Mouse (Mus musculus) midbrain, embryonic 14.5 days (tissue): ENCODE measurements around the gene Gm10577. TPM values are rescaled to one million over a fixed set of nuclear protein-coding genes. Genes with fewer than 3 reads are reported as not detected.

ENCODE experiments used
- ATAC-seq: fragments of 200-750 bp; cut with Nextera tagmentation; 2 replicates; pipeline ENCODE4 v1.8.0; 2017; ENCODE audit warnings: moderate number of reproducible peaks, moderate library complexity; ENCODE audit not compliant: low FRiP score, low TSS enrichment
- DNase-seq: peaks from one replicate; pipeline ENCODE4 v3.0.0-alpha.2; 2015
- H3K27ac ChIP-seq: fragments of 300-500 bp; sonication (generic); replicated peaks from 2 replicates; pipeline ENCODE4 v1.5.1; 2014; ENCODE audit warnings: mild to moderate bottlenecking, low read depth, low read length, moderate library complexity
- H3K27me3 ChIP-seq: fragments of 300-500 bp; sonication (generic); 2 replicates; pipeline ENCODE4 v1.6.1; 2014; ENCODE audit warnings: low read length, control low read depth, mixed read lengths; ENCODE audit not compliant: control insufficient read depth, insufficient read depth
- H3K36me3 ChIP-seq: fragments of 300-500 bp; sonication (generic); 2 replicates; pipeline ENCODE4 v1.6.1; 2014; ENCODE audit warnings: low read length, control low read depth; ENCODE audit not compliant: control insufficient read depth, insufficient read depth
- H3K4me1 ChIP-seq: fragments of 300-500 bp; sonication (generic); 2 replicates; pipeline ENCODE4 v1.6.1; 2014; ENCODE audit warnings: mild to moderate bottlenecking, antibody characterized with exemption, low read length, control low read depth; ENCODE audit not compliant: control insufficient read depth, insufficient read depth
- H3K4me2 ChIP-seq: fragments of 300-500 bp; sonication (generic); 2 replicates; pipeline ENCODE4 v1.6.1; 2014; ENCODE audit warnings: mild to moderate bottlenecking, low read length, moderate library complexity
- H3K4me3 ChIP-seq: fragments of 300-500 bp; sonication (generic); replicated peaks from 2 replicates; pipeline ENCODE4 v1.5.1; 2014; ENCODE audit warnings: low read depth, low read length
- H3K9ac ChIP-seq: fragments of 300-500 bp; sonication (generic); replicated peaks from 2 replicates; pipeline ENCODE4 v1.6.1; 2014; ENCODE audit warnings: mild to moderate bottlenecking, low read length, moderate library complexity
- H3K9me3 ChIP-seq: fragments of 300-500 bp; sonication (generic); 2 replicates; pipeline ENCODE4 v1.6.1; 2016; ENCODE audit warnings: low read length, control low read depth, mixed read lengths; ENCODE audit not compliant: control insufficient read depth
- WGBS: fragments of 180-500 bp; shearing (Covaris S2); extraction: QIAGEN DNeasy Blood & Tissue Kit; methylation state at CpG from one replicate; pipeline ENCODE4 v1.1.7; 2014; 5-methylcytosine and 5-hydroxymethylcytosine counted together
- polyA plus RNA-seq: library from polyadenylated mRNA; unstranded; fragments of >200 nt; fragmentation: Nextera tagmentation; extraction: Ambion mirVana; gene quantifications from 2 replicates; pipeline ENCODE4 v1.2.1, GENCODE M21; 2014

The Gm10577 gene
- polyA plus RNA-seq = not detected in 2 replicates

DNA sequence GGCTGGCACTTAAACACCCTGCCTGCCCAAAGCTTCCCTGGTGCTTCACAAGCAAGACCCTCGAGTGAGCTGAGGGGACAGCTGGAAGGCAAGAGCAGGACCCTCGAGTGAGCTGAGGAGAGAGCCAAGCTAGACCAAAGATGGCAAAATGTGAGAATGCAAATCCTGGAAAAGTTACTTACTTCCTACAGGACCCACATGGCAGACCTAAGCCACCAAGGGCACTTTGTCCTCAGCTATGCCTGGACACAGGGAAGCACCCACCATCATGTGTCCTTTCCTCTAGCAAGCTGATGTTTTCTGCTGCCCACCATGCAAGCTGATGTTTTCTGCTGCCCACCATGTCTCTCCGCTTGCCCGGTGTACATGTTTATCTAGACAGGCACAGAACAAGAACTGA, at the start of gene Gm10577:
Gene Gm10577, minus strand, starts transcription at position 101 of the 400 bp plus-strand sequence.
- Histone ChIP-seq H3K36me3 (no peaks in the 10 kb centered on the region), H3K4me2 (no peak within 1 kb of the TSS), H3K27ac (no peak within 1 kb of the TSS), H3K27me3 (no peaks in the 10 kb centered on the region), H3K9ac (no peak within 1 kb of the TSS), H3K4me1 (no peaks in the 10 kb centered on the region), H3K4me3 (no peak within 1 kb of the TSS), H3K9me3 (peaks cover 7% of the 10 kb centered on the region; the same call in 1 of the 2 replicates)
- WGBS = 80% methylated on average over 4 of the region's 4 CpGs
- ATAC-seq = no peak
- no peak for DNase-seq

DNA sequence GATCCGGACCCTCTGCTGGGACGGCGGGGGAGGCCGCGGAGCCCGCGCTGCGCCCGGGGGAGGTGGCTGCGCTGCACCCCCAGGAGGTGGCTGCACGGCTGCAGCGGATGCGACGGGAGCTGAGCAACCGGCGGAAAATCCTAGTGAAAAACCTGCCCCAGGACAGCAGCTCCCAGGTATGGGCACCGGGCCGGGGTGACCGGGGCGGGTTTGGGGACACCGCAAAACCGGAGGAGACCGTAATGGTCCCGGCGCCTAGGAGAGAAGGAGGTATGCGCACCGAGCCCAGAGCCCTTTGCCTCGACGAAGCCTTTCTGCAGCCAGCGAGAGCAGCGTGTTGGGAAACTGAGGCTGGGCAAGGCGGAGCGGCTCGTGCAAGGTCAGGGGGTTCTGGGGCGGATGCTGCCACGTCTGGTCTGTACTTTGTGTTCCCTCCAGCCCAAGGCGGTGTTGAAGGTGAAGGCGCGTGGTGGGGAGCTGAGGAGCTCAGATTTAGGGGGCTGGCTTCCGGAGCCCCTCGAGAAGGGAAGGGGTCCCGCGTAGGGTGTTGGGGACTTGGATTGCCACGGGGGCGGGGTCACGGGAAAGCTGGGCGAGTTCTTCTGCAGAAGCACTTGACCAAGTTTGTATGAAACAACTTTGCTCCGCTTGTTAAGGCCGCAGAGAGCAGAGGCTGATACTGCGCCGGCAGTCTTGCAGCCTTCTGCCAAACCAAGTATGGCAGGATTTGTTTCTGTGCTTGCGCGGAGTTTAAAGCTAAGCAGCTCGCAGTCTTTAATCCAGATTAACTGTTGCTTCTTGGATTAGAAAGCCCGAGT, 48.9 kb upstream of the Gm10577 start:
- H3K4me1 ChIP-seq = 0 out of 2 replicates have a peak, but pooled peaks cover 5% of the 10 kb centered on the region
- peak; percentile 62 for ATAC-seq
- DNase-seq = peak; percentile 68
- H3K9me3 ChIP-seq = no peaks in the 10 kb centered on the region
- no peaks in the 10 kb centered on the region for H3K36me3 ChIP-seq
- H3K27ac ChIP-seq = no peak overlapping the region; the same call in 1 of the 2 replicates
- peak overlapping the region; percentile 74 for H3K4me3 ChIP-seq
- no peaks in the 10 kb centered on the region for H3K27me3 ChIP-seq
- peak overlapping the region; percentile 91 for H3K4me2 ChIP-seq
- WGBS = under 1% methylated on average over 55 of the region's 55 CpGs
- H3K9ac ChIP-seq = peak overlapping the region; percentile 80

DNA sequence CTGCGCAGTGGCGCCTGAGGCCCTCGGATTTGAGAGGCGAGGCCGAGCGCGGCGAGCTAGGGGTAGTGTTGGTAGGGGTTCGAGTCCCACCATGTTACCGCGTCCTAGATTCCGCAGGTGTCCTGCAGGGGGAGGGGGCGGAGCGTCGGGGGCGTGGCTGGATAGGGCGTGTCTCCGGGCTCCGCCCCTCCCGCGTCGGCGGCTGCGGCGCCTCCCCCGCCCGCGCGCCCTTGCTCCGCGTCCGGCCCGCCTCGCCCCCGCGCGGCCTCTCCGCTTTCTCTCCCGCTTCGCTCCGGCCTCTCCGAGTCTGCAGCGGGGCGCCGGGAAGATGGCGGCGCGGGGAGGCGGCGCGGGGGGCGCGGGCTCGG, 48.3 kb upstream of the Gm10577 start, which contains the start of gene Raver2:
Gene Raver2, plus strand, starts transcription at position 198 of the 368 bp plus-strand sequence.
- peak within 1 kb of the TSS; percentile 91 for H3K4me2 ChIP-seq
- H3K4me1 ChIP-seq = 0 out of 2 replicates have a peak, but pooled peaks cover 5% of the 10 kb centered on the region
- no peaks in the 10 kb centered on the region for H3K36me3 ChIP-seq
- DNase-seq = peak; percentile 81
- peak; percentile 80 for ATAC-seq
- no peaks in the 10 kb centered on the region for H3K27me3 ChIP-seq
- H3K9me3 ChIP-seq = no peaks in the 10 kb centered on the region
- H3K27ac ChIP-seq = no peak within 1 kb of the TSS; the same call in 1 of the 2 replicates
- H3K4me3 ChIP-seq = peak within 1 kb of the TSS; percentile 74
- WGBS = 1% methylated on average over 51 of the region's 54 CpGs
- peak within 1 kb of the TSS; percentile 80 for H3K9ac ChIP-seq

DNA sequence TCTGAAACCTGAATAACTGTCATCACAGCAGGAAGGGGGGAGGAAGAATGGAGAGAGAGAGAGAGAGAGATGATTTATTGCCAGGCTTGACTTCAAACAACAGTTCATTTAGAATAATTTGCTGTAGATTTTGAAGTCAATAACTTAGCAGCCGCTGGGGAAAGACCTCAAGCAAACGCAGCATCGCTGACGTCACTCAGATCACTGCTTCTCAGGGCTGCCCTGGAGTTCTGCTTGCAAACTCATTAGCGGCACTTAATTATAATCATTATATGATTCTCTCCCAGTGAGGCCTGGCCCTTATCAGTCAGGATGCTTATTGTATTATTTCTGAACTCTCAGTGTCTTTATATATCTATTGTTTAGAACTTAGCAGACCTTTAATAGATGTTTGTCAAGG, 45.9 kb upstream of the Gm10577 start:
- Histone ChIP-seq H3K9ac (no peak overlapping the region), H3K27me3 (no peaks in the 10 kb centered on the region), H3K36me3 (no peaks in the 10 kb centered on the region), H3K27ac (no peak overlapping the region), H3K4me3 (no peak overlapping the region), H3K4me2 (no peak overlapping the region), H3K4me1 (0 out of 2 replicates have a peak, but pooled peaks cover 5% of the 10 kb centered on the region), H3K9me3 (no peaks in the 10 kb centered on the region)
- DNase-seq (peak; percentile 40), ATAC-seq (no peak)
- WGBS = 73% methylated on average over 5 of the region's 5 CpGs

DNA sequence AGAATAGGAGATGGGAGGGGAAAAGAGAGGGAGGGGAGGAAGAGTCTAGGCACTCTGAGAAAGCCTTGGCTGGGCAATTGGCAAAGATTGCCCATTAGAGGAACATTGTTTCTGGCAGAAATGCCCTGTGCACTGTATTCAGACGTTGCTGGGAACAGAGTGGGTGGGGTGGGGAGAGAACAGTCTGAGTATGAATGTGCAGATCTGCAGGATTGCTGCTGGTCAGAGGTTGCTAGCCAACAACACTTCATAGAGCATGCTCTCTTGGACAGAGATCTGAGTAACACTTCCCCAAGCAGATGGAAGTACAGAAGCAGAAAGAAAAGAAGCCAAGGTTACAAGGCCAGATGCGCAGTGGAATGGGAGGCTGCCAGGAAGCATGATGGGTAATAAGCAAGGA, 41.6 kb upstream of the Gm10577 start:
- no peak overlapping the region for H3K9ac ChIP-seq
- ATAC-seq (no peak), DNase-seq (no peak)
- WGBS = 76% methylated on average over 2 of the region's 2 CpGs
- H3K27me3 ChIP-seq = no peaks in the 10 kb centered on the region
- no peaks in the 10 kb centered on the region for H3K36me3 ChIP-seq
- no peaks in the 10 kb centered on the region for H3K4me1 ChIP-seq
- H3K9me3 ChIP-seq = no peaks in the 10 kb centered on the region
- H3K4me2 ChIP-seq = no peak overlapping the region
- no peak overlapping the region for H3K4me3 ChIP-seq
- H3K27ac ChIP-seq = no peak overlapping the region

DNA sequence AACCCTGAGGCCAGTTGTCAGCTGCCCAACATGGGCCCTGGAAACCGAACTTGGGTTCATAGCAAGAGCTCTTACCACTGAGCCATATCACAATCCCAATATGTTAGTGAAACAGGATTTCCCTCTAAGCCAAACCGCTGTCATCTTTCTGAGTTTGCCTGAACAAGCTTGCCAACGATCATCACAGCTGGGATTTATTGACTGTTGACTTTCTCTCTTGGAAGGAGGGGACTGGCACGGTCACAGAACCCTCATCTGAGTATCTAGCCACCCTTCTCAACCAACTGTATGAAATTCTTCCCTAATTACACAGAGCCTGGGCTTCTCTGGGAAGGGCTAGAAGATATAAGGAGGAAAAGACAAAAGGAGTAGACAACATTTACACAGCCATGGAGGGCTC, 26.1 kb upstream of the Gm10577 start:
- H3K4me1 ChIP-seq = no peaks in the 10 kb centered on the region
- ATAC-seq (no peak), DNase-seq (no peak)
- WGBS = 85% methylated on average over 4 of the region's 4 CpGs
- H3K4me3 ChIP-seq = no peak overlapping the region
- no peaks in the 10 kb centered on the region for H3K27me3 ChIP-seq
- H3K36me3 ChIP-seq = no peaks in the 10 kb centered on the region
- no peaks in the 10 kb centered on the region for H3K9me3 ChIP-seq
- no peak overlapping the region for H3K4me2 ChIP-seq
- no peak overlapping the region for H3K9ac ChIP-seq
- no peak overlapping the region for H3K27ac ChIP-seq

DNA sequence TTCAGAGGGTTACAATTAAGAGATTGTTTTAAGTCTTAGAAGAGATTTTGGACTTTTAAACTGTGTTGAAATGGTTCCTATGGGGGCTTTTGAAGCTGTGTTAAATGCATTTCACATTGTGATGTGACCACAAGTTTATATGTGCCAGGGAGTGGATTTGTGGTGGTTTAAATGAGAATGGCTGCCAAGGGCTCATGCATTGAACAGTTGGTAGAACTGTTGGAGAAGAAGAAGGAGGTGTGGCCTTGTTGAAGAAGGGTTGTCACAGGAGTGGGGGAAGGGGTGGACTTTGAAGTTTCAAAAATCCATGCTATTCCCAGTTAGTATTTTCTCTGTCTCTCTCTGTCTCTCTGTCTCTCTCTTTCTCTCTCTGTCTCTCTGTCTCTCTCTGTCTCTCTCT, 23.7 kb upstream of the Gm10577 start:
- Histone ChIP-seq H3K9ac (no peak overlapping the region), H3K4me3 (no peak overlapping the region), H3K4me1 (no peaks in the 10 kb centered on the region), H3K27ac (no peak overlapping the region), H3K4me2 (no peak overlapping the region), H3K9me3 (no peaks in the 10 kb centered on the region), H3K27me3 (no peaks in the 10 kb centered on the region), H3K36me3 (no peaks in the 10 kb centered on the region)
- DNase-seq (no peak), ATAC-seq (no peak)

DNA sequence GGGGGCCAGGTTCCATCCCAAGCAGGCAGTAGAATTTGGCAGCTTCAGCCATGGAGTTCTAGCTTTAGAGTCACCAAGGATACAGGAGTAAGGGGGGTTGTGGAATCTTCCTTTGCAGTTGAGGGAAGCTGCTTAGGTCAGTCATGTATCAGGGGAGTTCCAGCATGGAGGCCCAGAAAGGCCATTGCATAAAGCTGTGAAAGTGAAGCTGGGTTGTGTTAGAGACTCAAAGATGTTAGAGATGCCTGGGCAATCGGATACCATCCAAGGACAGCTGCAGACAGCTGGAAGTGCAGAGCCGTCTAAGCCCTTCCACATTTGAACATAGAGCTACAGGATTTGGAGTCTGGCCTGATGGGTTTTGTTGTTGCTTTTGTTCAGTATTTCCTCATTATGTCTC, 23.2 kb upstream of the Gm10577 start:
- no peaks in the 10 kb centered on the region for H3K9me3 ChIP-seq
- WGBS = 93% methylated on average over 2 of the region's 2 CpGs
- H3K9ac ChIP-seq = no peak overlapping the region
- no peaks in the 10 kb centered on the region for H3K36me3 ChIP-seq
- H3K27me3 ChIP-seq = no peaks in the 10 kb centered on the region
- ATAC-seq (no peak), DNase-seq (no peak)
- no peaks in the 10 kb centered on the region for H3K4me1 ChIP-seq
- H3K4me2 ChIP-seq = no peak overlapping the region
- no peak overlapping the region for H3K27ac ChIP-seq
- no peak overlapping the region for H3K4me3 ChIP-seq

DNA sequence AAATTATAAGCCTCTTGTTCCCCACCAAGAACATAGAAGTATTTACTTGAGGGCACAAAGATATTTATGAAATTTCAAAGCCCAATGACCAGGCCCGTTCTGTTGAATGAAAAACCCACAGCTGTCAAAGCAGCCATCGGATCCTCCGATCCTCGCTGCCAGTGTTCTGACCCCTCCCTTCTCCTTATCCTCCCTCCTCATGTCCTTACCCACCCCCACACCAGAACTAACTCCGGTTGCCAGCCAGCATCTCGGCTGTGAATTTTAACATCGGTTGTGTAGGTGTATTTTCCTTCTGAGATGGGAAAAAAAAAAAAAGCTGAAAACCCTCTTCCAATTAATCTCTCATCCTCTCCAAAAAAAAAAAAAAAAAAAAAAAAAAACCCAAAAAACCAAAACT, 16.7 kb upstream of the Gm10577 start:
- no peaks in the 10 kb centered on the region for H3K4me1 ChIP-seq
- H3K9me3 ChIP-seq = no peaks in the 10 kb centered on the region
- H3K27ac ChIP-seq = no peak overlapping the region
- WGBS = 53% methylated on average over 7 of the region's 7 CpGs
- no peaks in the 10 kb centered on the region for H3K27me3 ChIP-seq
- H3K9ac ChIP-seq = no peak overlapping the region
- no peak overlapping the region for H3K4me2 ChIP-seq
- H3K4me3 ChIP-seq = no peak overlapping the region
- DNase-seq (no peak), ATAC-seq (no peak)
- no peaks in the 10 kb centered on the region for H3K36me3 ChIP-seq
